Mouse (Mus musculus): ENCODE measurements around the gene Cacnb1.
A peak's percentile ranks its signal among the peaks of the same experiment; 100 is the strongest.

GRCm38 (mm10) chr11:98022555-98023371, at the start of gene Cacnb1:
- TF ChIP-seq POLR2A (IDR thresholded peaks at IDR 0.05; ENCODE audit: control insufficient read depth, low read depth, low read length) (peak; percentile 81), CTCF (IDR thresholded peaks at IDR 0.05; ENCODE audit: control insufficient read depth, insufficient read depth, insufficient replicate concordance, low read depth, low read length) (no peak)

All from testis, adult 2 months (tissue).